Mouse (Mus musculus) E14TG2a.4 (cell line): ENCODE data around the gene Crocc.

Experiments used
- CTCF ChIP-seq: conservative IDR thresholded peaks from 2 replicates; pipeline ENCODE4 v1.5.1; 2014; ENCODE audit warnings: low read length
- NANOG ChIP-seq: IDR thresholded peaks from 2 replicates; pipeline ENCODE4 v1.6.1; 2014; ENCODE audit warnings: borderline replicate concordance, low read length, mixed read lengths
- POU5F1 ChIP-seq: IDR thresholded peaks from 2 replicates; pipeline ENCODE4 v1.6.1; 2014; ENCODE audit warnings: low read length, borderline replicate concordance

GRCm38 (mm10) chr4:140989447-140989846 lies 70.9 kb downstream of the Crocc start:
- TF ChIP-seq CTCF (no peak), NANOG (no peak), POU5F1 (no peak)
